Mouse (Mus musculus) gastrocnemius, postnatal 10 days (tissue): ENCODE measurements around the gene Gpn2. TPM values are rescaled to one million over a fixed set of nuclear protein-coding genes. Genes with fewer than 3 reads are reported as not detected.

ENCODE experiments used
- DNase-seq: peaks from one replicate; pipeline ENCODE4 v3.0.0; 2021; ENCODE audit warnings: mixed read lengths
- total RNA-seq, 2 experiments: library from RNA; stranded (reverse); gene quantifications; 2 replicates each; pipeline ENCODE4 v1.2.3; 2021

The Gpn2 gene
- total RNA-seq, 2 experiments from 2014 or later: 5.6 TPM

- DNase-seq: peak; percentile 63
These were observed 8.4 kb downstream of the Gpn2 start for GRCm38 (mm10) chr4:133592570-133592969.

GRCm38 (mm10) chr4:133595538-133595937, 11.4 kb downstream of the Gpn2 start:
- DNase-seq: no peak

GRCm38 (mm10) chr4:133596084-133596483, 11.9 kb downstream of the Gpn2 start:
- DNase-seq: no peak

GRCm38 (mm10) chr4:133598616-133599015, 14.5 kb downstream of the Gpn2 start:
- DNase-seq: no peak

GRCm38 (mm10) chr4:133599116-133599515, 15.0 kb downstream of the Gpn2 start:
- no peak for DNase-seq

- DNase-seq: peak; percentile 88
These were observed 15.5 kb downstream of the Gpn2 start for GRCm38 (mm10) chr4:133599571-133600073.

- no peak for DNase-seq
These were observed 16.1 kb downstream of the Gpn2 start for GRCm38 (mm10) chr4:133600306-133600705.

- DNase-seq: peak; percentile 59
These were observed 17.6 kb downstream of the Gpn2 start, which contains the start of gene Sfn for GRCm38 (mm10) chr4:133601721-133602218. Gene Sfn (minus strand): TSS chr4:133602168.

- no peak for DNase-seq
These were observed 18.9 kb downstream of the Gpn2 start for GRCm38 (mm10) chr4:133603056-133603455.

- no peak for DNase-seq
These were observed 20.0 kb downstream of the Gpn2 start for GRCm38 (mm10) chr4:133604175-133604574.

- no peak for DNase-seq
These were observed 20.7 kb downstream of the Gpn2 start for GRCm38 (mm10) chr4:133604856-133605255.

GRCm38 (mm10) chr4:133605330-133605729, 21.2 kb downstream of the Gpn2 start:
- DNase-seq: no peak

- DNase-seq: no peak
These were observed 23.1 kb downstream of the Gpn2 start for GRCm38 (mm10) chr4:133607284-133607683.

GRCm38 (mm10) chr4:133609719-133610118, 25.6 kb downstream of the Gpn2 start:
- DNase-seq: peak; percentile 90

GRCm38 (mm10) chr4:133611815-133612214, 27.7 kb downstream of the Gpn2 start:
- no peak for DNase-seq

- no peak for DNase-seq
These were observed 28.3 kb downstream of the Gpn2 start for GRCm38 (mm10) chr4:133612416-133612815.

GRCm38 (mm10) chr4:133613026-133613425, 28.9 kb downstream of the Gpn2 start:
- DNase-seq: no peak

- DNase-seq: no peak
These were observed 29.7 kb downstream of the Gpn2 start for GRCm38 (mm10) chr4:133613867-133614266.

- no peak for DNase-seq
These were observed 30.2 kb downstream of the Gpn2 start for GRCm38 (mm10) chr4:133614274-133614761.

- DNase-seq: no peak
These were observed 31.3 kb downstream of the Gpn2 start for GRCm38 (mm10) chr4:133615416-133615815.

GRCm38 (mm10) chr4:133617936-133618335, 33.8 kb downstream of the Gpn2 start:
- no peak for DNase-seq

GRCm38 (mm10) chr4:133619473-133620136, 35.4 kb downstream of the Gpn2 start:
- no peak for DNase-seq

- no peak for DNase-seq
These were observed 36.5 kb downstream of the Gpn2 start for GRCm38 (mm10) chr4:133620668-133621067.

- no peak for DNase-seq
These were observed 38.1 kb downstream of the Gpn2 start for GRCm38 (mm10) chr4:133622161-133622695.
